Mouse (Mus musculus): ENCODE results near the gene Phf7.

Phf7 gene

DNA sequence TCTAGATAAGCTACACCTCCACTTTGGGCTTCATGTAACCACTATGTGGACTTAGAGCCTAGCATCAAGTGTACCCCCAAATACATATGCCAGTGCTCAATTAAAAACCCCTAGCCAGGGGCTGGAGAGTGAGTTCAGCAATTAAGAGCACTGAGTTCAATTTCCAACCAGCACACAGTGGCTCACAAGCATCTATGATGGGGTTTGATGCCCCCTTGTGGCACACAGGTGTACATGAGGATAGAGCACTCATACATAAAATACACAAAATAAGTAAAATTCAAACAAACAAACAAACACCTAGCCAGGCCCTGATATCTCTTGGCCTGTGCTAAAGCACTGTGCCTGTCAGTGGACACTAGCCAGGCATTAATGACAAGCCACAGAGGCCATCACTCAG is 55.1 kb downstream of the Phf7 start:
- peak in 1 of 2 experiments; percentile 23 for DNase-seq

DNA sequence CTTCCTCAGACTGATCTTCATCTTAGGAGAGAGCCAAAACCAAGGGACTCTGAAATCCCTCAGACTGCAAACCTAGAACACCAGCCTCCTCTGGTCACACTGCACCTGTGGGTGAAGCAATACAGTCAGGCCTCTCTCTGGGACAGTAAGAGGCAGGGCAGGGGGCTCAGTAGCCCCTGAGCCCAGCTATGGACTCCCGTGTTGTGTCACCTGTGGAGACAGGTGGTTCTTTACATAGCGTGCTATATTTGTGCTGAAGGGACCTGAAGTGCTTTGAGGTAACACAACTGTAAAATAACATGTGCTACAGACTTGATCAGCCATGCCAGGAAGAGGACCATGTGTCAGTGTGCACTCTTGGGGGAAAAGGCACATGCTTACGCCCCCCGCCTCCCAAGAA is 55.6 kb downstream of the Phf7 start:
- DNase-seq: no peak

DNA sequence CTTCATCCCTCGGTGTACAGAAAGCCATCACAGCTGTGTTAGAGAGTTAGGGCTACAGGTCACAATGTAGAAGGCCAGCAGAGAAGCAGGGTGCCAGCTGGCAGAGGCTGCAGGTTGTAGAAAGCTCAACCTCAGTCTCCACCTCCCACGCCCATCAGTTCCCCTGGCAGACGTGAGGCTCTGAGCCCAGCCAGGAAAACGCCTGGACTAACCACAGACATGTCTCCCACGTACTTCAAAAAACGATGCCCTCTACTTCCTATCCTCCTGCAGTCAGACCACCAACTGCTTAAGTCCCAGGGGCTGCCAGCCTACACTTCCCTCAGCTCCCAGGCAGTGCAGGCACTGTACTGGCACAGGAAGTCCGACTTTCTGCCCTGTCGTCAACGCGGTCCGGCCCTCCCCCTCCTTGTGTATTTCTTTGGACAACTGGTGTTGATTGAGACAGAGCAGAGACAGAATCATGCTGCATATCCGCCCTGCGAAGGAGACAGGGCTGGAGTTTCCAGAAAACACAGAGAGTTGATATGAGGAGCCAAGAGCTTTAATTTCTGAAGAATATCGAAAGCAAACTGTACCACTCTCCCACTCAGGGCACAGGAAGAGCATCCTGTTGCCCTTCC is 56.1 kb downstream of the Phf7 start:
- peak in 1 of 2 experiments; percentile 32 for DNase-seq

DNA sequence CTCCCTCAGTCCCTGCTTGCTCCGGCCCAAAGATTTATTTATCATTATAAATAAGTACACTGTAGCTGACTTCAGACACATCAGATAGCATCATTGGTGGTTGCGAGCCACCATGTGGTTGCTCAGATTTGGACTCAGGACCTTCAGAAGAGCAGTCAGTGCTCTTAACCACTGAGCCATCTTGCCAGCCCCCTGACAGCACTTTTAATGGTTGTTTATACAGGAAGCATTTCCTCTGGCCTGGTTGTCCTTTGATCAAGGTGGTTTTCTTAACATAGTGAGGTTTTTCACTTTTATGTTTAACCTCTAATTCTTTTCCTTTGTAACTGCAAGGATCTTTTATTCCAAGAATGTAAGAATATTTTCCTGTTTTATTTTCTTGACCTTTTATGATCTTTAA is 56.7 kb downstream of the Phf7 start:
- DNase-seq: no peak

DNA sequence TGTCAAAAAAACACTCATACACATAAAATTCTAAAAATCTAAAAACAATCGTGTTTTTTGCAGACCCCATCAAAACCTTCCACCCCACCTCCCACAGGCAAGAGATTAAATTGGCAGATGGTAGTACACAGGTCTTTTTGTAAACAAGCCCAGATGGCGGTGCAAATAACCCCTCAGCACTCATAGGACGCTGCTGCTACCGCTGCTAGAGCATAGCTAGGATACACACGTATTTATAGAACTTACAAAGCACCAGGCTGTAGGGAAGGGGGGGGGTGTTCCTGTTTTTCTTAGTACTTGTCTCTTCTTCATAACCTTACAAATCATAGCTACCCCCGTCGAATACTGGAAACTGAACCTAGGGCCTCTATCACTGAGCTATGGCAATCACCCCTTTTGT is 57.3 kb downstream of the Phf7 start:
- no peak for DNase-seq

DNA sequence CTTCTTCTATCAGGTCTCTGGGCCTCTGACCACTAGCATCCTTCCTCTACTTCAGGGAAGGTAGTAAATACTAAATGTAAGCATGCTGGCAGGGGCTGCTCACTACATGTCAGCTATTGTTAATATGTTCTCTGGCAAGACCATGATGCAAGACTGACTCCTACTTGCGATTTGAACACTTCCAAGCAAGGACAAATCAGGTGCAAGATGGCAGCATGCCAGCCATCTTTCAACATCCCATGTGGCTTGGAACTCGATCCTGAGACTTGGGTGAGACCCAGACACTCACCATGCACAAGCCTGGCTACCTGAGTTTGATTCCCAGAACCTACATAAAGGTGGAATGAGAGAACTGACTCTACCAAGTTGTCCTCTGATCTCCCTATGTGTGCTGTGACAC is 59.2 kb downstream of the Phf7 start:
- no peak for DNase-seq

DNA sequence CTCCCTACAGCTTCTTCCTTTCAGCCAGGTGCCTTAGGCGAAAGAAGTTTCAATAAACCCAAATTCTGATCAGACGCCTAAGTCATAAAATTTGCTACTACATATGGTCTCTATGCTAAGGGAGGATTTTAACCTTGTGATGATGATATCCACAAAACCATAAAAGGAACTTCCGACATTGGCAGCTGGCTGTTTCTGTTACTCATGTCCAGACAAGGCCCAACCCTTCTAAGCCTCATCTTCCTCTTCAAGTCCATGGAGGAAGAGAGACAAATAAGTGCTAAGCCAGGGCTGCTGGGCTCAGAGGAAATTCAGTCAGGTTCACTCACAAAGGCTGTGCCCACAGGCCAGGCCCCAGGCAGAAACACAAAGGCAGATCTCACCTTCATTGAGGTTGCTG is 61.8 kb downstream of the Phf7 start:
- DNase-seq: no peak

DNA sequence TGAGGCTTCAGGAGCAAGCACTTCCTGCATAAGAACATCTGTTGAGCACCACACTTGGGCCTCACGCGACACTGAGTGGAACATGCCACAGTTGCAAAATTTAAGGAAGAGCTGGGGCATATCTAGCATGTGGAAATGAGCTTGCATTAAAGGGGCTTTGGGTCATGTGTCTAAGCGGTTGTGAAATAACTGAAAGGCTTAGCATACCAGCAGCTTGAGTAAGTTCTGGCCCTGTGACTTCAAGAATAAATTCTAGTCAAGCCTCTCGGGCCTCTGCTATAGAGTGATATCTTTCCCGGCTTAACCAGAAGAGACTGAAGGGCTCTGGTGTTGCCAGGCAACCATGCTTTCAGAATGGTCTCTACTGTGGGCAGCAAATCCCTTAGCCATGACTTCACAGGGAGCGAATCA is 62.3 kb downstream of the Phf7 start:
- DNase-seq: no peak

Data from thymus, postnatal 36 days (tissue).